Mouse (Mus musculus) CD8-positive naive resting alpha-beta T cell, adult 57 days (primary cell): ENCODE results near the gene Olfr1272. TPM values are rescaled to one million over a fixed set of nuclear protein-coding genes. Genes with fewer than 3 reads are reported as not detected.

ENCODE experiments used
- total RNA-seq: library from RNA; stranded (reverse); gene quantifications from one replicate; pipeline ENCODE4 v1.2.4, GENCODE M21; 2023

Olfr1272 gene
- not detected for total RNA-seq

DNA sequence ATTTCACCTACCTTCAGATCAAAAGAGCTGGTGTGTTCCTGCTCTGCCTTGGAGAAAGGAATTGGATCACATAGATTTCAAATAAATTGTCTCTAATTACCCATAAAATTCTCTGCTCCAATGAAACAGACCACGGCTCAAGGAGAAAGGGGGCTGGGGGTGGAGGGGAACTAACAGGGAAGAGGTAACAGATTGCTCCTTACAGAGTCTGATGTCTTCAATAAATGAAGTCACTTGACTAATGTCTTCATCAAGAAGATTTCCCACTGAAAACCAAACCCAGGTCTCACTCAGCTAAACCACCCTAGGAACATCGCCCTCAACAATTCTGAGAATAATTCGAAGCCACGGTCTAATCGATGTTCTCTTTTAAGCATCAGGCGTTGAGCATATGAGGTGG, at the start of gene Olfr1272:
TSS of gene Olfr1272 (minus strand) at position 101 of the 400 bp plus-strand sequence.

DNA sequence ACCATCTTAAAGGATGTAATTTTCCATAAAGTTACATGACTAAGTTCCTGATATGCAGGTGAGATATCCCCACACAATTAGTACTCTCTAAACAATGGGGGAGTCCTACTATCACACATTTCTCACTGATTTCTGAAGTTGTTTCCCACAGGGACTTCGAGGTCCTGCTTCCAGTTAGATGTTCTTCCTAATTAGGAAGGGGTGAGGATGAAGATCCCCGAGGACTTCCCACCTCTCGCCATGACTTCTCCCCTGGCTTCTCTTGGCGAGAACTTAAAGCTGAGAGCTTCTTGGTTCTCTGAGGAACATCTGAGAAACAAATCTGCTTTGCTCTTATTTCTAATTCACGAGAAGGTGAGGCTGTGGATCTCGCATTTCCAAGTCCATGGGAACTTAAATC, 29.3 kb upstream of the Olfr1272 start, which contains the start of gene Gm13769:
TSS of gene Gm13769 (plus strand) at position 301 of the 400 bp plus-strand sequence.

DNA sequence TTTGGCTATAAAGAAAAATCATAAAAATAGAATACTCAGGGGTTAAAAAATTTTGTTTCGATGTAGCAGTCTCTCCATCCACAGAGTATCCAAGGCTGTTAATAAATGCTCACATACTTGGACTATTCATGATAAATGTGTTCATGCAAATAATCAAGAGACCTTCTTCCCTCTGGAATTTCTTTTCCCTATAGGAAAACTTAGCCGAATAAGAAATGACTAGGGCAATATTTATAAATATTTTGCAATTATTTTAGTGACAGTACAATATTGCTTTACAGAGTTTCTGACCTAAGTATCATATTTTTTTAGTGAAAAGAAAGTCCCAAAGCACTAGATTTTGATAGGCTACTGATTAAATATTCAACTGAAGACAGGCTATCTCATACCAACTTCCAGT, 21.7 kb downstream of the Olfr1272 start, which contains the start of gene Olfr1271:
TSS of gene Olfr1271 (minus strand) at position 101 of the 400 bp plus-strand sequence.

DNA sequence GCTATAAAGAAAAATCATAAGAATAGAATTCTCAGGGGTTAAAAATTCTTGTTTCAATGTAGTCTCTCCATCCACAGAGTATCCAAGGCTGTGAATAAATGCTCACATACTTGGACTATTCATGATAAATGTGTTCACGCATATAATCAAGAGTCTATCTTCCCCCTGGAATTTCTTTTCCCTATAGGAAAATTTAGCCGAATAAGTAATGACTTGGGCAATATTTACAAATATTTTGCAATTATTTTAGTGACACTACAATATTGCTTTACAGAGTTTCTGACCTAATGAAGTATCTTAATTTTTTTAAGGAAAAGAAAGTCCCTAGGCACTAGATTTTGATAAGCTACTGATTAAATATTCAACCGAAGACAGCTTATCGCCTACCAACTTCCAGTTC, 35.1 kb downstream of the Olfr1272 start, which contains the start of gene Olfr142:
TSS of gene Olfr142 (minus strand) at position 101 of the 400 bp plus-strand sequence.

Other genes with a start within 250 kb of the Olfr1272 start
- not detected for gene Olfr140, start 229.2 kb downstream of the Olfr1272 start, total RNA-seq
- gene Olfr1269, start 171.4 kb downstream of the Olfr1272 start, total RNA-seq, result not detected
- not detected for gene Olfr32, start 150.5 kb downstream of the Olfr1272 start, total RNA-seq
- gene Olfr1270, start 139.8 kb downstream of the Olfr1272 start, total RNA-seq, result not detected
- gene Olfr1506, start 68.3 kb downstream of the Olfr1272 start, total RNA-seq, result 0.34 TPM
- gene Olfr142, start 35.2 kb downstream of the Olfr1272 start, total RNA-seq, result not detected
- not detected for gene Olfr1271, start 21.8 kb downstream of the Olfr1272 start, total RNA-seq
- gene Gm13769, start 29.4 kb upstream of the Olfr1272 start, total RNA-seq, result not detected
- gene Olfr1274-ps, start 105.8 kb upstream of the Olfr1272 start, total RNA-seq, result not detected